Mouse (Mus musculus) hindbrain, embryonic 12.5 days (tissue): ENCODE results near the gene Gm6803. TPM values are rescaled to one million over a fixed set of nuclear protein-coding genes. Genes with fewer than 3 reads are reported as not detected.
"Not testable (repeated sequence)": the region's sequence is repeated elsewhere in the genome, so short reads cannot be mapped to it uniquely, and the experiment has no call there.

Experiments used
- ATAC-seq: fragments of 200-750 bp; cut with Nextera tagmentation; 2 replicates; pipeline ENCODE4 v1.8.0; 2017; ENCODE audit warnings: moderate TSS enrichment; ENCODE audit not compliant: low FRiP score
- H3K27ac ChIP-seq: fragments of 300-500 bp; sonication (generic); 2 replicates; pipeline ENCODE4 v1.5.1; 2016; ENCODE audit warnings: mild to moderate bottlenecking
- H3K27me3 ChIP-seq: fragments of 300-500 bp; sonication (generic); 2 replicates; pipeline ENCODE4 v1.6.1; 2016; ENCODE audit warnings: mild to moderate bottlenecking
- H3K36me3 ChIP-seq: fragments of 300-500 bp; sonication (generic); 2 replicates; pipeline ENCODE4 v1.6.1; 2016; ENCODE audit warnings: mild to moderate bottlenecking
- H3K4me1 ChIP-seq: fragments of 300-500 bp; sonication (generic); 2 replicates; pipeline ENCODE4 v1.6.1; 2016
- H3K4me2 ChIP-seq: fragments of 300-500 bp; sonication (generic); replicated peaks from 2 replicates; pipeline ENCODE4 v1.6.1; 2016; ENCODE audit warnings: mild to moderate bottlenecking
- H3K4me3 ChIP-seq: fragments of 300-500 bp; sonication (generic); 2 replicates; pipeline ENCODE4 v1.5.1; 2016; ENCODE audit warnings: mild to moderate bottlenecking
- H3K9ac ChIP-seq: fragments of 300-500 bp; sonication (generic); 2 replicates; pipeline ENCODE4 v1.6.1; 2016; ENCODE audit warnings: mild to moderate bottlenecking, moderate library complexity
- H3K9me3 ChIP-seq: fragments of 300-500 bp; sonication (generic); replicated peaks from 2 replicates; pipeline ENCODE4 v1.6.1; 2016; ENCODE audit warnings: mild to moderate bottlenecking
- WGBS: fragments of 180-500 bp; shearing (Covaris S2); methylation state at CpG from one replicate; pipeline ENCODE4 v1.1.7; 2016; 5-methylcytosine and 5-hydroxymethylcytosine counted together
- polyA plus RNA-seq: library from polyadenylated mRNA; unstranded; fragments of >200 nt; fragmentation: Nextera tagmentation; extraction: Ambion mirVana; gene quantifications from 2 replicates; pipeline ENCODE4 v1.2.1, GENCODE M21; 2016

Gene Gm6803
- polyA plus RNA-seq: not detected in 2 replicates

DNA sequence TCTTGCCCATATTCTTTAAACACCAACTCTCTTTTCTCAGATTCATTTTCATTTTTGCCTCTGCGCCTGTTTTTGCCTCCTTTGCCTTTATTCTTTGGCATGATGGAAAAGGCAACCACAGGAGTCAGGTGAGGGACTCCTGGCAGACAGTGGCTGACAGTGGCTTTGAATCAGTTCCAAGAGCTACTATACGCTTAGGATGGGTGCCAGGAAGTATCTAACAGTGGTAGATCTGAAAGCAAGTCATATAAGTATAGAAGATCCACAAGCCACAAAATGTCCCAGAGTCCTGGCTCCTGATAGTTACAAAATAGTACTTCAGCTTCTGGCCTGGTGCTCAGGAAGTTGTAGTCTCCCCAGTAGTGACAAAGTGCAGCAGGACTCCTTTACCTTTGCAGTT, at the start of gene Gm6803:
Gm6803 (minus strand) TSS at position 101 of the 400 bp plus-strand sequence.
- not testable (repeated sequence) for H3K27ac ChIP-seq, H3K4me2 ChIP-seq, H3K27me3 ChIP-seq, H3K9me3 ChIP-seq, H3K36me3 ChIP-seq, H3K4me3 ChIP-seq, ATAC-seq, H3K4me1 ChIP-seq, H3K9ac ChIP-seq
- 88% methylated on average over 2 of the region's 2 CpGs for WGBS

GRCm38 (mm10) chr12:88045226-88045625, 26.7 kb upstream of the Gm6803 start:
- not testable (repeated sequence) for H3K27me3 ChIP-seq

GRCm38 (mm10) chr12:88039703-88040102, 21.1 kb upstream of the Gm6803 start:
- H3K4me2 ChIP-seq, ATAC-seq, H3K4me3 ChIP-seq, H3K27me3 ChIP-seq, H3K27ac ChIP-seq, H3K9ac ChIP-seq, H3K36me3 ChIP-seq, H3K4me1 ChIP-seq, H3K9me3 ChIP-seq: not testable (repeated sequence)
- WGBS: 88% methylated on average over 1 of the region's 1 CpGs

More at GRCm38 (mm10) chr12:88045226-88045625, 26.7 kb upstream of the Gm6803 start:
- 52% methylated on average over 1 of the region's 1 CpGs for WGBS
- H3K9ac ChIP-seq, ATAC-seq, H3K36me3 ChIP-seq, H3K4me1 ChIP-seq, H3K9me3 ChIP-seq, H3K27ac ChIP-seq, H3K4me3 ChIP-seq, H3K4me2 ChIP-seq: not testable (repeated sequence)

DNA sequence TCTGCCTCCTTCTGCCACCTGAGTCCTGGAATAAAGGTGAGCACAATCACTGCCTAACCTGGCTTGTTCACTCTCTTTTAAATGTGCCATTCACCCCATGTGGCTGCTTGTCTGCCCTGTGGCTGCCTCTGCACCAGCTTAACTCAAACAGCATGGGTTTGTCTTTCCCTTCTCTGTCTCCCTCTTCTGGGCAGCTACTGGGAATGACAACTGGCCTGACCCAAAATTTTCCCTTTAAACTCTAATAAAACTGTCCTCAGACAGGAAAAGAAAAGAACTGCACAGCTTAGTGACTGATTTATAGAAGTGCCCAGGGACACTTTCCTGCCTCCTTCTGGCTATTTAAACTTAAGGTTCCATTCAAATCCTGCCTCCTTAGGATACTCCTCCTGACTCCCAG, 20.5 kb upstream of the Gm6803 start:
- H3K27ac ChIP-seq, H3K27me3 ChIP-seq, H3K9ac ChIP-seq, H3K9me3 ChIP-seq, H3K4me3 ChIP-seq, H3K4me2 ChIP-seq, H3K36me3 ChIP-seq, H3K4me1 ChIP-seq, ATAC-seq: not testable (repeated sequence)

- not testable (repeated sequence) for H3K36me3 ChIP-seq, H3K27ac ChIP-seq, H3K4me2 ChIP-seq, H3K27me3 ChIP-seq, H3K9ac ChIP-seq, H3K4me3 ChIP-seq, ATAC-seq, H3K4me1 ChIP-seq
- WGBS: 92% methylated on average over 5 of the region's 5 CpGs
- H3K9me3 ChIP-seq: peaks cover 14% of the 10 kb centered on the region
These were observed 13.7 kb upstream of the Gm6803 start for GRCm38 (mm10) chr12:88032250-88032649.

DNA sequence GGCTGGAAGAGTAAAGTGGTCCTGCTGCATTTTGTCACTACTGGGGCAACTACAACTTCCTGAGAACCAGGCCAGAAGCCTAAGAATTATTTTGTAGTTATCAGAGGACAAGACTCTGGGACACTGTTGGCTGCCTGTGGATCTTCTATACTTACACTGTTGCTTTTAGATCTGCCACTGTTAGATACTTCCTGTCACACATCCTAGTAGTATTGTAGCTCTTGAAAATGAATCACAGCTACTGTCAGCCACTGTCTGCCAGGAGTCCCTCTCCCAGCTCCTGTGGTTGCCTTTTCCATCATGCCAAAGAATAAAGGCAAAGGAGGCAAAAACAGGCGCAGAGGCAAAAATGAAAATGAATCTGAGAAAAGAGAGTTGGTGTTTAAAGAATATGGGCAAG, 8.1 kb upstream of the Gm6803 start, which contains the start of gene Gm2056:
Gm2056 (plus strand) TSS at position 301 of the 400 bp plus-strand sequence.
- peaks cover 11% of the 10 kb centered on the region; the same call in 1 of the 2 replicates for H3K9me3 ChIP-seq
- H3K9ac ChIP-seq, H3K4me2 ChIP-seq, ATAC-seq, H3K27me3 ChIP-seq, H3K36me3 ChIP-seq, H3K4me1 ChIP-seq, H3K4me3 ChIP-seq, H3K27ac ChIP-seq: not testable (repeated sequence)
- WGBS: 96% methylated on average over 1 of the region's 1 CpGs

DNA sequence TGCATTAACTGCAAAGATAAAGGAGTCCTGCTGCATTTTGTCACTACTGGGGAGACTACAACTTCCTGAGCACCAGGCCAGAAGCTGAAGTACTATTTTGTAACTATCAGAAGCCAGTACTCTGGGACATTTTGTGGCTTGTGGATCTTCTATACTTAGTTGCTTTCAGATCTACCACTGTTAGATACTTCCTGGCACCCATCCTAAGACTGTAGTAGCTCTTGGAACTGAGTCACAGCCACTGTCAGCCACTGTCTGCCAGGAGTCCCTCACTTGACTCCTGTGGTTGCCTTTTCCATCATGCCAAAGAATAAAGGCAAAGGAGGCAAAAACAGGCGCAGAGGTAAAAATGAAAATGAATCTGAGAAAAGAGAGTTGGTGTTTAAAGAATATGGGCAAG, 7.0 kb downstream of the Gm6803 start, which contains the start of gene Gm2075:
Gm2075 (plus strand) TSS at position 301 of the 400 bp plus-strand sequence.
- not testable (repeated sequence) for H3K4me3 ChIP-seq, ATAC-seq, H3K9ac ChIP-seq, H3K27me3 ChIP-seq, H3K4me1 ChIP-seq, H3K27ac ChIP-seq, H3K9me3 ChIP-seq, H3K36me3 ChIP-seq, H3K4me2 ChIP-seq
- WGBS: 100% methylated on average over 1 of the region's 1 CpGs

- H3K27me3 ChIP-seq, H3K9me3 ChIP-seq, H3K4me2 ChIP-seq, H3K36me3 ChIP-seq, ATAC-seq, H3K9ac ChIP-seq, H3K27ac ChIP-seq, H3K4me3 ChIP-seq, H3K4me1 ChIP-seq: not testable (repeated sequence)
- 81% methylated on average over 3 of the region's 3 CpGs for WGBS
These were observed 14.5 kb downstream of the Gm6803 start for GRCm38 (mm10) chr12:88004118-88004517.

GRCm38 (mm10) chr12:87984000-87984399, 34.6 kb downstream of the Gm6803 start:
- not testable (repeated sequence) for H3K4me1 ChIP-seq, H3K36me3 ChIP-seq, H3K9ac ChIP-seq, H3K27ac ChIP-seq, H3K4me2 ChIP-seq, ATAC-seq, H3K4me3 ChIP-seq, H3K9me3 ChIP-seq, H3K27me3 ChIP-seq

Other genes with a start within 250 kb of the Gm6803 start
- gene Gm21319, start 243.0 kb downstream of the Gm6803 start, polyA plus RNA-seq: not detected in 2 replicates
- gene Gm21936, start 223.3 kb downstream of the Gm6803 start, polyA plus RNA-seq: not detected in 2 replicates
- not detected in 2 replicates for gene BB287469, start 202.2 kb downstream of the Gm6803 start, polyA plus RNA-seq
- not detected in 2 replicates for gene Gm2001, start 176.4 kb downstream of the Gm6803 start, polyA plus RNA-seq
- gene Gm2016, start 144.7 kb downstream of the Gm6803 start, polyA plus RNA-seq: not detected in 2 replicates
- gene Gm2022, start 123.4 kb downstream of the Gm6803 start, polyA plus RNA-seq: not detected in 2 replicates
- gene Gm2035, start 98.9 kb downstream of the Gm6803 start, polyA plus RNA-seq: not detected in 2 replicates
- gene Gm2042, start 64.7 kb downstream of the Gm6803 start, polyA plus RNA-seq: not detected in 2 replicates
- not detected in 2 replicates for gene Gm2075, start 6.9 kb downstream of the Gm6803 start, polyA plus RNA-seq
- not detected in 2 replicates for gene Gm2056, start 8.2 kb upstream of the Gm6803 start, polyA plus RNA-seq
- not detected in 2 replicates for gene Gm16368, start 64.9 kb upstream of the Gm6803 start, polyA plus RNA-seq
- gene Gm10436, start 163.3 kb upstream of the Gm6803 start, polyA plus RNA-seq: not detected in 2 replicates
- not detected in 2 replicates for gene Gm8332, start 231.3 kb upstream of the Gm6803 start, polyA plus RNA-seq